Mouse (Mus musculus) cerebellum, adult 2 months (tissue): Measurements from ENCODE around the gene Gdap2. TPM values are rescaled to one million over a fixed set of nuclear protein-coding genes. Genes with fewer than 3 reads are reported as not detected.
A peak's percentile ranks its signal among the peaks of the same experiment; 100 is the strongest.

Experiments used
- DNase-seq, 2 experiments: peaks; one replicate each; pipeline ENCODE4 v3.0.0; 2021
- H3K27ac ChIP-seq: fragments of 200-500 bp; 2 replicates; pipeline ENCODE4 v1.5.1; 2012; ENCODE audit warnings: low read length, control low read depth, inconsistent platforms; ENCODE audit not compliant: insufficient read depth
- H3K27me3 ChIP-seq: fragments of 200-500 bp; 2 replicates; pipeline ENCODE4 v1.6.1; 2012; ENCODE audit warnings: inconsistent platforms, mild to moderate bottlenecking, low read length, moderate library complexity; ENCODE audit not compliant: control insufficient read depth, insufficient read depth
- H3K4me1 ChIP-seq: fragments of 200-500 bp; 2 replicates; pipeline ENCODE4 v1.6.1; 2011; ENCODE audit warnings: low read length; ENCODE audit not compliant: control insufficient read depth, insufficient read depth
- H3K4me3 ChIP-seq: fragments of 200-500 bp; replicated peaks from 2 replicates; pipeline ENCODE3; 2011; ENCODE audit warnings: mild to moderate bottlenecking, low read depth, low read length, control low read depth; ENCODE audit not compliant: insufficient read depth
- CTCF ChIP-seq: fragments of 200-500 bp; IDR thresholded peaks from 2 replicates; pipeline ENCODE4 v1.5.1; 2011; ENCODE audit warnings: low read depth, mild to moderate bottlenecking, control low read depth, low read length, moderate library complexity, borderline replicate concordance; ENCODE audit not compliant: insufficient read depth
- POLR2A ChIP-seq: fragments of 200-500 bp; IDR thresholded peaks from 2 replicates; pipeline ENCODE4 v1.6.1; 2011; ENCODE audit warnings: low read length, control low read depth, borderline replicate concordance; ENCODE audit not compliant: insufficient read depth
- WGBS: fragments of 180-500 bp; shearing (Covaris S2); methylation state at CpG from one replicate; pipeline ENCODE4 v1.1.7; 2018; 5-methylcytosine and 5-hydroxymethylcytosine counted together
- polyA plus RNA-seq: library from polyadenylated mRNA; depleted of rRNA; stranded (reverse); fragments of >200 nt; gene quantifications from 2 replicates; pipeline ENCODE4 v1.2.3, GENCODE M21; 2012

Gdap2 gene
- polyA plus RNA-seq, 1 experiment = 37.8 TPM

- TF ChIP-seq POLR2A (no peak), CTCF (no peak)
- no peaks in the 10 kb centered on the region for H3K27me3 ChIP-seq
- no peak overlapping the region for H3K27ac ChIP-seq
- no peak for DNase-seq
- H3K4me1 ChIP-seq = peaks cover 8% of the 10 kb centered on the region; the same call in 1 of the 2 replicates
- no peak overlapping the region for H3K4me3 ChIP-seq
Measured at GRCm38 (mm10) chr3:100164991-100165390, 2.8 kb downstream of the Gdap2 start.

GRCm38 (mm10) chr3:100176031-100176430 lies 13.8 kb downstream of the Gdap2 start:
- Histone ChIP-seq H3K4me3 (no peak overlapping the region), H3K27ac (no peak overlapping the region), H3K4me1 (no peaks in the 10 kb centered on the region), H3K27me3 (no peaks in the 10 kb centered on the region)
- TF ChIP-seq POLR2A = no peak
- TF ChIP-seq CTCF = no peak
- WGBS = 95% methylated on average over 2 of the region's 2 CpGs
- no peak for DNase-seq

- TF ChIP-seq CTCF = no peak
- no peak for TF ChIP-seq POLR2A
- no peaks in the 10 kb centered on the region; the same call in 1 of the 2 replicates for H3K4me1 ChIP-seq
- WGBS = 80% methylated on average over 3 of the region's 3 CpGs
- DNase-seq = no peak
- no peak overlapping the region for H3K27ac ChIP-seq
- no peak overlapping the region for H3K4me3 ChIP-seq
- H3K27me3 ChIP-seq = no peaks in the 10 kb centered on the region
Measured at GRCm38 (mm10) chr3:100180471-100180870, 18.3 kb downstream of the Gdap2 start.

GRCm38 (mm10) chr3:100189444-100189843 lies 27.3 kb downstream of the Gdap2 start:
- Histone ChIP-seq H3K4me1 (no peaks in the 10 kb centered on the region), H3K4me3 (no peak overlapping the region), H3K27ac (no peak overlapping the region), H3K27me3 (no peaks in the 10 kb centered on the region)
- peak; percentile 26 to 57 for DNase-seq
- WGBS = 31% methylated on average over 1 of the region's 1 CpGs
- peak; percentile 34; the same call in 1 of the 2 replicates for TF ChIP-seq CTCF
- no peak for TF ChIP-seq POLR2A

GRCm38 (mm10) chr3:100189861-100190260 lies 27.7 kb downstream of the Gdap2 start:
- WGBS = 85% methylated on average over 11 of the region's 11 CpGs
- no peak for TF ChIP-seq CTCF
- no peak for TF ChIP-seq POLR2A
- H3K27ac ChIP-seq = no peak overlapping the region

GRCm38 (mm10) chr3:100194210-100194609 lies 32.0 kb downstream of the Gdap2 start:
- Histone ChIP-seq H3K27me3 (no peaks in the 10 kb centered on the region), H3K4me1 (no peaks in the 10 kb centered on the region; the same call in 1 of the 2 replicates), H3K27ac (no peak overlapping the region), H3K4me3 (no peak overlapping the region)
- TF ChIP-seq CTCF (no peak), POLR2A (no peak)
- no peak for DNase-seq
- WGBS = 80% methylated on average over 5 of the region's 5 CpGs

More at GRCm38 (mm10) chr3:100189861-100190260, 27.7 kb downstream of the Gdap2 start:
- H3K27me3 ChIP-seq = no peaks in the 10 kb centered on the region
- H3K4me1 ChIP-seq = no peaks in the 10 kb centered on the region
- H3K4me3 ChIP-seq = no peak overlapping the region
- DNase-seq = peak in 1 of 2 experiments; percentile 8

GRCm38 (mm10) chr3:100201554-100201953 lies 39.4 kb downstream of the Gdap2 start:
- DNase-seq = peak in 1 of 2 experiments; percentile 9
- WGBS = 32% methylated on average over 7 of the region's 7 CpGs
- Histone ChIP-seq H3K27ac (no peak overlapping the region), H3K4me3 (no peak overlapping the region), H3K27me3 (no peaks in the 10 kb centered on the region), H3K4me1 (no peaks in the 10 kb centered on the region)
- TF ChIP-seq POLR2A (no peak), CTCF (no peak)

- TF ChIP-seq POLR2A (no peak), CTCF (no peak)
- Histone ChIP-seq H3K27me3 (no peaks in the 10 kb centered on the region), H3K4me1 (no peaks in the 10 kb centered on the region), H3K27ac (no peak overlapping the region), H3K4me3 (no peak overlapping the region)
- WGBS = 57% methylated on average over 1 of the region's 1 CpGs
- no peak for DNase-seq
Measured at GRCm38 (mm10) chr3:100206973-100207372, 44.8 kb downstream of the Gdap2 start.

- no peaks in the 10 kb centered on the region for H3K4me1 ChIP-seq
- H3K27ac ChIP-seq = no peak overlapping the region
- no peaks in the 10 kb centered on the region for H3K27me3 ChIP-seq
- DNase-seq = no peak
- 90% methylated on average over 5 of the region's 5 CpGs for WGBS
- TF ChIP-seq POLR2A = no peak
- no peak for TF ChIP-seq CTCF
- H3K4me3 ChIP-seq = no peak overlapping the region
Measured at GRCm38 (mm10) chr3:100215469-100215868, 53.3 kb downstream of the Gdap2 start.
